Mouse (Mus musculus) cerebellum, postnatal 4 days (tissue): ENCODE measurements at regions not wholly inside any gene's neighbourhood (a gene's known extent, or its start where the extent isn't known, plus 50 kb on each side); places are given as distances from the start of the nearest gene placed in this dataset.
A peak's percentile ranks its signal among the peaks of the same experiment; 100 is the strongest.

Source experiments
- DNase-seq, 2 experiments: peaks; one replicate each; pipeline ENCODE4 v3.0.0; 2022; ENCODE audit warnings: low spot score in 2 of 2, mixed read lengths in 1 of 2

DNA sequence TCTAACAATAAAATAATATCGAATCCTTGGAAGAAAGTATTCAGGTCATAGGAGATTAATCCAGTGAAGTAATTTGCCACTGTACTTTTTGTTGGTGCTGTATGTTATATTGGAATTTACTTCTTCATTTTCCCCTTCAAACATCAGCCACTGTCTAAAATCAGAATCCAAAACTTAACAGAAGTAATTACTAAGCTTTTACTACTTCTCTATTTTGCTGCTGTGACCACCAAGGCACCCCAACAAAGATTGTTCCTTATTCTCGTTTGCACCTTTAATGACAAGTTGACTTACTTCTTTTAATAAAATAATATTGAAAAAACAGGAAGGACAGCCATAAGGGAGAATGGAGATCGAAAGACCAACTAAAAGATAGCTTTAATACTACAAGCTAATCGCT is 1130.1 kb upstream of the Cited2 start:
- no peak for DNase-seq

- DNase-seq = no peak
These were observed 1123.0 kb upstream of the Cited2 start for GRCm38 (mm10) chr10:16600041-16600440.

- DNase-seq = no peak
These were observed 1122.3 kb upstream of the Cited2 start for GRCm38 (mm10) chr10:16600551-16601224.

GRCm38 (mm10) chr10:16601225-16601595 is 1121.8 kb upstream of the Cited2 start:
- DNase-seq = no peak

- no peak for DNase-seq
These were observed 1114.7 kb upstream of the Cited2 start for GRCm38 (mm10) chr10:16608339-16608738.

DNA sequence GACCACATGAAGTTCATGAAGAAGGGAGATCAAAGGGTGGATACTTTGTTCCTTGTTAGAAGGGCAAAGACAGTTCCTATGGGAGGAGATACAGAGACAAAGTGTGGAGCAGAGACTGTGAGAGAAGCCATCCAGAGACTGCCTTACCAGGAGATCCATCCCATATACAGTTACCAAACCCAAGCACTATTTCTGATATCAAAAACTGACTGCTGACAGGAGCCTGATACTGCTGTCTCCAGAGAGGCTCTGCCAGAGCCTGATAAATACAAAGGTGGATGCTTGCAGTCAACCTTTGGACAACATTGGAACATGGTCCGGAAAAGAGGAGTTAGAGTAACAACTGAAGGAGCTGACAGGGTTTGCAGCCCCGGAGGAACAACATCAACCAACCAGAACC is 1104.3 kb upstream of the Cited2 start:
- DNase-seq = no peak

DNA sequence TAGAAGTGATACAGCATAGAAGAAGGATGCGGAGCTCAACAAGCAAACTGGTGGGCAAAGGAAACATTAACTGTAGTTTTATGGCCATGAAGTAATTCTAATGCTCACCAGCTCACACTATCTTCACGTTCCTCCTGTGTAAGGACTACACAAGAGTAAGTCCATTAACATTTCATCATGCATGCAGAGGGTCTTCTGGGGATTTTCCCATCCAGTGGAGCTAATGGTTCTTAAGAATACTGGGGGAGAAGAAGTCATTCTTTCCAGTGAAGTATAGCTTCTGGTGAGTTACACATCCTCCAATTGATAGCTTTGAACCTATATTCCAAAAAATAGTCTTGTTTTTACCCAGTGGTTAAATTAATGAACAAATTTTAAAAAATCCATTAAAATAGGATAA is 1103.4 kb upstream of the Cited2 start:
- DNase-seq = no peak

GRCm38 (mm10) chr10:16620804-16621559 is 1102.0 kb upstream of the Cited2 start:
- no peak for DNase-seq

DNA sequence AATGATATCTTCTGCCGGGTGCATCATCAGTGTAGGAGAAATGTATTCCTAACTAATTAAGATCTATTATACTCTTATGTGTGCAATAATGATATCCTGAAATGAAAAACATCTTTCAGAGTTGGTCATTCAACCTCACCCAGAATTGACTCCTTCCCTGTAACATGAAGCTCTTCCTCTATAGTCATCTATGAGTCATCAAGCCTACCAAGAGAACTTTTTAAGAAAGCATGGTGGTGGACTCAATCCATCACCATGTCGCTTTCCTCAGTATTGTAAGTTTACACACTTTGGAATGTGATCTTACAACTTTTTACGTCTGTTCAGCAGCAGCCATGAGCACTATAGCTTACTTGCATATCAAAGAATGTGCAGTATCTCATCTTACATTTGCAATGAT is 1100.2 kb upstream of the Cited2 start:
- no peak for DNase-seq

DNA sequence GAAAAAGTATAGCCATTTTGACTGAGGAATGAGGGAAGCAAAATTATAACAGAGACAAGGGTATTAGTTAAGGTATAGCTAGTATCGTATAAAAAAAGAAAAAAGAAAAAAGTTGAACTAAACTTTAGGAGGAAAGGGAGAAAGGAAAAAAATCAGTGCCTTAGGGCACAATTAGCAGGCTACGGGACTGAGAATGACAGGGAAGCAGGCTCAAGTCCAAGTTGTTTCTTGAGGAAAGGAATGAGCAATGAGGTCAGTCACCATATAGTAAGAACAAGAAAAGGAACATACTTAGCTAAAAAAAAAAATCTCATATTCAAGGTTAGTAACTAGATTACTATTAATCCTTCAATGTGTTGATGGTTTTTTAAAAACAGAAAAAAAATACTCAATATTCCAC is 1089.8 kb upstream of the Cited2 start:
- DNase-seq = no peak

DNA sequence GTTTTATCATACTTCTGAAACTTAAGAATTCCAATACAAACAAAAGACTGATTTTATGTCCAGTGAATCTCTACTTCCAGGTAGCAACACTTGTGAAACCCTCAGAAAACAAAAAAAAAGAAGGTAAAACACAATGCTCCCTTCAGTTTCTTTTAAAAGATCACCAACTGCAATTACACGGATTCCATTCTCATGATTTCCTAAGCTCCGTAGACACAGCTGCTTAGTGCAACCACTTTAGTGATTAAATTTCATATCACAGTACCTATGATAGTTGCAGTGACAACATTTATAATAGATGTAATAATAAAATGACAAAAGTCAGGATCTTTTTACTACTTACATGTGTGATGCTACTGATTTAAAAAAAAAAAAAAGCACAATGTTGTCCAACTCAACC is 1087.6 kb upstream of the Cited2 start:
- DNase-seq = no peak

DNA sequence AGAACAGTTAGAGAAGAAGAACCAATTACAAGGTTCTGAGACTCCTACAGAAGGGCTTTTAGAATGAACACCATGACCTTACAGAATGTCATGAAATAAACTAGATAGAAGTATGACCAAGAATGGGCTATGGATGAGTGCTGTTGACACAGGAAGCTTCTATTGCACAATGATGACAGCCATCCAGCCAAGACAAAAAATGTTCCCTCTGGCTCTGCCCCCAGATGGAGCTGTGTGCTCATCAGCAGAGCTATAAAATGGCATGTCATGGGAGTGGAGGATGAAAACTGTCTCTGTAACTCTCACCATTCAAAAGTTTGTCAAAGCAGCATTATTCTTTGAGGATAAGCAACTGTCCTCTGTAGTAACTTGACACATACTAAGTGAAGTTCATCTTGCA is 1086.0 kb upstream of the Cited2 start:
- peak in 1 of 2 experiments; percentile 2 for DNase-seq

- DNase-seq = no peak
These were observed 1084.9 kb upstream of the Cited2 start for GRCm38 (mm10) chr10:16638111-16638510.

DNA sequence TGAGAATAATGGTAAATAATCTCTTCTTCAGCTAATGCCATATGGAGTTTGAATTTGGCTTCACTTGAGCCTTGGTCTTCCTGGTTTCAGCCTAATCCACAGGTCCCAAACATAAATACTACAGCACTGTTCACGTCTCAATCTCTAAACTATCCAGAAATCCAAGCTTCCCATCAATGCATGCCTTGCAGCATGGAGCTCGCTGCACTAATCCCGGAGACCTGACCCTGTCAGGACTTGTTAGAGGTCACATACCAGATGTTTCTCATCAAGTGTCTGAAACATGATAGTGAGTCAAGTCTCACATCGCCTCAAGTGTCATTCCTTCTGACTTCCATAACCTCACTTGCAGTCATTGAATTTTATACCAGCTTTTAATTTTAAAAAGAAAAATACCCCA is 1082.9 kb upstream of the Cited2 start:
- no peak for DNase-seq

GRCm38 (mm10) chr10:16650120-16650519 is 1072.9 kb upstream of the Cited2 start:
- DNase-seq = no peak

DNA sequence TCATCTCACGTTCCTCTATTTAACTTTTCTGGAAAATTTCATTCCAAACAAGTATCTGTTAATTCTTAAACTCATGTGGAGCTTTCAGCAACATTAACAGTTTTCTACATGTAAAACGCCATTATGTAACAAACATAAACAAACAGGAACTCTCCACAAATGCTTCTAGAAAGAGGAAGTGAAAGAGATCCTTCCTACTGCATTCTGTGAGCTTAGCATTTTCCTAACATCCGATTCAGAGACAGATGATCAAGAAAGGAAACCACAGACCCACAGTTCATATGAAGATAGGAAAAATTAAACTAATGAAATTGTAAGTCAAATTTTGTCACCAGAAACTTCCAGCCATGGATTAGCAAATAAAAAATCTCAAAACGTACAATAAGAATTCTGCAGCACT is 1070.6 kb upstream of the Cited2 start:
- DNase-seq = no peak

- peak in 1 of 2 experiments; percentile 6 for DNase-seq
These were observed 1058.5 kb upstream of the Cited2 start for GRCm38 (mm10) chr10:16664483-16664882.

GRCm38 (mm10) chr10:16670286-16670685 is 1052.7 kb upstream of the Cited2 start:
- no peak for DNase-seq

GRCm38 (mm10) chr10:16681001-16681400 is 1042.0 kb upstream of the Cited2 start:
- DNase-seq = no peak

DNA sequence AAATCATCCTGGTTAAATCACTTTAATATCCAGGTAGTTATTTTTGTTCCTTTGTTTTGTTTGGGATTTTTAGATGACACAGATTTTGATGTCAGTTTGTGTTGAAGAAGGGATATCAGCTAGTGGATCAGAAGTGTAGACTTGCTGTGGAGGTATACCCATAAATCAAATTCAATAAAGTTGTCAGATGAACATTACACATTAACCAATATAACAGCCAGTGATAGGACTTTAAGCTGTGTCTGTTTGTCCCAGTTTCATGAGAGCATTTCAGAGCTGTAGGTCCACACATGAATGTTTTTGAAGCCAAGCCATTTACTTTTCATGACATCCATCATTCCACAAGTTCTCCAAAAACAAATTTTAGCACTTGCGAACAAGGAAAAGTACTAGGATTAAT is 1037.7 kb upstream of the Cited2 start:
- DNase-seq = no peak

DNA sequence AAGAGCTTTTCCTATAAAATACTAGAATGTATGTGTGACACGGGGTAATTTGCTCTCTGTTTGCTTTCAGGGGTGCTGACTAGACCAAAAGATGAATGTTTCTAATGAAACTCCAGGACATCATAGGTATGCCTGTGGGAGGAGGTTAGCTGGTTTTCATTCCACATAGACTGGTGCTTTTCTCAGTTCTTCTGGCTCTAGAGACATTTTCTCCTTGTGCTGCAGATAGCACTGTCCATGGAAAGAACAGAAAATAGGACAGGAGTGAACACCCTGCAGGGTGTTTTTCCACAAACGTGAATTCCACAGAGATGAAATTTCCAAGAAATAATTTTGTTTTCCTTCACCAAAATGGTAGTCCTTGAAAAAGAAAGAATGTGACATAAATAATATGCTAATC is 1016.0 kb upstream of the Cited2 start:
- no peak for DNase-seq

- no peak for DNase-seq
These were observed 1009.9 kb upstream of the Cited2 start for GRCm38 (mm10) chr10:16713143-16713542.

GRCm38 (mm10) chr10:16714065-16714464 is 1009.0 kb upstream of the Cited2 start:
- DNase-seq = no peak

GRCm38 (mm10) chr10:16714526-16714925 is 1008.5 kb upstream of the Cited2 start:
- no peak for DNase-seq
